Mouse (Mus musculus): ENCODE measurements around the gene Spg11.

DNA sequence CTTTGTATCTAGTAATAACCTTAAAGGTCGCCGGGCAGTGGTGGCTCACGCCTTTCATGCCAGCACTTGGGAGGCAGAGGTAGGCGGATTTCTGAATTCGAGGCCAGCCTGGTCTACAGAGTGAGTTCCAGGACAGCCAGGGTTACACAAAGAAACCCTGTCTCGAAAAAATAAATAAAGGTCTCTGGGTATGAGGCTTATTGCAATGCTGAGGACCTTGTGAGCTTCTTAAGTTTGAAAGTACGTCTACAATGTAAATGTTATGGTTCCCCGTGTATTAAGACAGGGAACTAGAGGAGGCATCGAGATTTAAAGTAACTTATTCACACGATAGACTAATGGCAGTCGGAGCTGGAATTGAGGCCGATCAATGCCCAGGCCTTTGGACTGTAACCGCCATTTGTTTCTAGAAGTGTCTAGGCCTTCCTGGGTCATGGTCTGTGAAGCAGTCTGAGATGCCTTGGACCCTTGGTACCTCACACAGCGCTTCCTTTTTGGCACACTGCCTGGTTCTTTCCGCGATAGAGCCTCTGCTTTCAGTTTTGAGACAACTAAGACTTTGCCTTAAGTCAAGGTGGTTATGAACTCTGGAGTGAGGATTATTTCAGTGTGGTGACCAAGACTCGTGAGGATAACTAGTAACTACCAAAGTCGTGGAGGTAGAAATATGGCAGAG, 30.2 kb upstream of the Spg11 start:
- TF ChIP-seq CTCF (IDR thresholded peaks at IDR 0.05; ENCODE audit: borderline replicate concordance, insufficient read depth, low read length) = no peak
- TF ChIP-seq POLR2A (IDR thresholded peaks at IDR 0.05; ENCODE audit: low read depth, low read length) = no peak

Data from embryonic fibroblast, embryonic 13.5 days (primary cell).